Mouse (Mus musculus) embryonic facial prominence, embryonic 12.5 days (tissue): ENCODE measurements around the gene Setd1b. TPM values are rescaled to one million over a fixed set of nuclear protein-coding genes. Genes with fewer than 3 reads are reported as not detected.

ENCODE experiments used
- ATAC-seq: fragments of 200-750 bp; cut with Nextera tagmentation; 2 replicates; pipeline ENCODE4 v1.8.0; 2017; ENCODE audit not compliant: insufficient number of reproducible peaks, insufficient read depth, low FRiP score, low TSS enrichment
- H3K27ac ChIP-seq: fragments of 300-500 bp; sonication (generic); 2 replicates; pipeline ENCODE4 v1.5.1; 2016; ENCODE audit warnings: mild to moderate bottlenecking
- H3K27me3 ChIP-seq: fragments of 300-500 bp; sonication (generic); 2 replicates; pipeline ENCODE4 v1.6.1; 2016; ENCODE audit warnings: mild to moderate bottlenecking, moderate library complexity
- H3K36me3 ChIP-seq: fragments of 300-500 bp; sonication (generic); 2 replicates; pipeline ENCODE4 v1.6.1; 2016; ENCODE audit warnings: mild to moderate bottlenecking
- H3K4me1 ChIP-seq: fragments of 300-500 bp; sonication (generic); 2 replicates; pipeline ENCODE4 v1.6.1; 2016
- H3K4me2 ChIP-seq: fragments of 300-500 bp; sonication (generic); replicated peaks from 2 replicates; pipeline ENCODE4 v1.6.1; 2016; ENCODE audit warnings: mild to moderate bottlenecking, moderate library complexity
- H3K4me3 ChIP-seq: fragments of 300-500 bp; sonication (generic); 2 replicates; pipeline ENCODE4 v1.5.1; 2016; ENCODE audit warnings: mild to moderate bottlenecking
- H3K9ac ChIP-seq: fragments of 300-500 bp; sonication (generic); 2 replicates; pipeline ENCODE4 v1.6.1; 2016; ENCODE audit warnings: mild to moderate bottlenecking, moderate library complexity
- H3K9me3 ChIP-seq: fragments of 300-500 bp; sonication (generic); 2 replicates; pipeline ENCODE4 v1.6.1; 2016; ENCODE audit warnings: mild to moderate bottlenecking, moderate library complexity
- WGBS: fragments of 180-500 bp; shearing (Covaris S2); methylation state at CpG from one replicate; pipeline ENCODE4 v1.1.7; 2016; 5-methylcytosine and 5-hydroxymethylcytosine counted together
- polyA plus RNA-seq: library from polyadenylated mRNA; unstranded; fragments of >200 nt; fragmentation: Nextera tagmentation; extraction: Ambion mirVana; gene quantifications from 2 replicates; pipeline ENCODE4 v1.2.1, GENCODE M21; 2016

Gene Setd1b
- polyA plus RNA-seq, 1 experiment from 2014 or later, result 12.4 TPM

- H3K27me3 ChIP-seq, result no peaks in the 10 kb centered on the region
- H3K27ac ChIP-seq, result peak overlapping the region; percentile 24; the same call in 1 of the 2 replicates
- no peak overlapping the region for H3K4me2 ChIP-seq
- no peak overlapping the region for H3K4me3 ChIP-seq
- H3K4me1 ChIP-seq, result peaks cover 19% of the 10 kb centered on the region
- WGBS, result 54% methylated on average over 9 of the region's 9 CpGs
- H3K9me3 ChIP-seq, result no peaks in the 10 kb centered on the region
- H3K36me3 ChIP-seq, result peaks cover 20% of the 10 kb centered on the region
- no peak overlapping the region for H3K9ac ChIP-seq
- no peak; the same call in 1 of the 2 replicates for ATAC-seq
Observed at GRCm38 (mm10) chr5:123170365-123170764, 28.4 kb downstream of the Setd1b start.

GRCm38 (mm10) chr5:123171646-123172350, 29.8 kb downstream of the Setd1b start:
- Histone ChIP-seq H3K27ac (no peak overlapping the region), H3K4me1 (peaks cover 19% of the 10 kb centered on the region), H3K9me3 (no peaks in the 10 kb centered on the region), H3K4me2 (peak overlapping the region; percentile 57), H3K36me3 (peaks cover 6% of the 10 kb centered on the region), H3K4me3 (peak overlapping the region; percentile 29), H3K27me3 (no peaks in the 10 kb centered on the region), H3K9ac (no peak overlapping the region)
- ATAC-seq, result peak; percentile 54
- 9% methylated on average over 22 of the region's 22 CpGs for WGBS

- H3K27me3 ChIP-seq, result no peaks in the 10 kb centered on the region
- no peaks in the 10 kb centered on the region for H3K4me1 ChIP-seq
- H3K4me3 ChIP-seq, result no peak overlapping the region
- H3K9me3 ChIP-seq, result no peaks in the 10 kb centered on the region
- WGBS, result 88% methylated on average over 5 of the region's 5 CpGs
- no peak overlapping the region for H3K9ac ChIP-seq
- H3K27ac ChIP-seq, result no peak overlapping the region
- no peak overlapping the region for H3K4me2 ChIP-seq
- no peaks in the 10 kb centered on the region for H3K36me3 ChIP-seq
- ATAC-seq, result no peak
Observed at GRCm38 (mm10) chr5:123178792-123179191, 36.8 kb downstream of the Setd1b start.

GRCm38 (mm10) chr5:123180390-123180789, 38.4 kb downstream of the Setd1b start:
- ATAC-seq, result no peak
- 90% methylated on average over 15 of the region's 15 CpGs for WGBS
- no peaks in the 10 kb centered on the region for H3K27me3 ChIP-seq
- H3K4me3 ChIP-seq, result no peak overlapping the region
- no peaks in the 10 kb centered on the region for H3K4me1 ChIP-seq
- H3K27ac ChIP-seq, result no peak overlapping the region
- H3K9ac ChIP-seq, result no peak overlapping the region
- no peaks in the 10 kb centered on the region for H3K9me3 ChIP-seq
- no peak overlapping the region for H3K4me2 ChIP-seq
- no peaks in the 10 kb centered on the region for H3K36me3 ChIP-seq

GRCm38 (mm10) chr5:123181536-123181935, 39.5 kb downstream of the Setd1b start:
- H3K27ac ChIP-seq, result no peak overlapping the region
- H3K27me3 ChIP-seq, result no peaks in the 10 kb centered on the region
- H3K36me3 ChIP-seq, result no peaks in the 10 kb centered on the region
- WGBS, result 77% methylated on average over 6 of the region's 6 CpGs
- H3K4me3 ChIP-seq, result no peak overlapping the region
- ATAC-seq, result no peak
- no peaks in the 10 kb centered on the region for H3K4me1 ChIP-seq
- no peak overlapping the region for H3K9ac ChIP-seq
- H3K4me2 ChIP-seq, result no peak overlapping the region
- no peaks in the 10 kb centered on the region for H3K9me3 ChIP-seq

- H3K9ac ChIP-seq, result no peak within 1 kb of the TSS
- ATAC-seq, result no peak
- H3K9me3 ChIP-seq, result no peaks in the 10 kb centered on the region
- no peaks in the 10 kb centered on the region for H3K27me3 ChIP-seq
- no peak within 1 kb of the TSS for H3K4me2 ChIP-seq
- H3K4me1 ChIP-seq, result no peaks in the 10 kb centered on the region
- H3K36me3 ChIP-seq, result no peaks in the 10 kb centered on the region
- no peak within 1 kb of the TSS for H3K4me3 ChIP-seq
- no peak within 1 kb of the TSS for H3K27ac ChIP-seq
- 89% methylated on average over 10 of the region's 10 CpGs for WGBS
Observed at GRCm38 (mm10) chr5:123182651-123183050, 40.7 kb downstream of the Setd1b start, which contains the start of gene Hpd. Gene Hpd (minus strand): TSS chr5:123182727.

- H3K27me3 ChIP-seq, result no peaks in the 10 kb centered on the region
- no peak overlapping the region for H3K27ac ChIP-seq
- H3K9ac ChIP-seq, result no peak overlapping the region
- 83% methylated on average over 6 of the region's 6 CpGs for WGBS
- H3K4me1 ChIP-seq, result no peaks in the 10 kb centered on the region
- no peak for ATAC-seq
- no peaks in the 10 kb centered on the region for H3K36me3 ChIP-seq
- H3K4me2 ChIP-seq, result no peak overlapping the region
- no peak overlapping the region for H3K4me3 ChIP-seq
- no peaks in the 10 kb centered on the region for H3K9me3 ChIP-seq
Observed at GRCm38 (mm10) chr5:123185966-123186365, 44.0 kb downstream of the Setd1b start.

- Histone ChIP-seq H3K27me3 (no peaks in the 10 kb centered on the region), H3K9me3 (no peaks in the 10 kb centered on the region), H3K9ac (no peak overlapping the region), H3K36me3 (no peaks in the 10 kb centered on the region), H3K4me3 (no peak overlapping the region), H3K4me2 (no peak overlapping the region), H3K4me1 (no peaks in the 10 kb centered on the region), H3K27ac (no peak overlapping the region)
- WGBS, result 89% methylated on average over 3 of the region's 3 CpGs
- no peak for ATAC-seq
Observed at GRCm38 (mm10) chr5:123187306-123187705, 45.3 kb downstream of the Setd1b start.

GRCm38 (mm10) chr5:123190912-123191311, 48.9 kb downstream of the Setd1b start:
- no peak overlapping the region for H3K4me2 ChIP-seq
- H3K4me3 ChIP-seq, result no peak overlapping the region
- no peaks in the 10 kb centered on the region for H3K27me3 ChIP-seq
- 84% methylated on average over 3 of the region's 3 CpGs for WGBS
- no peaks in the 10 kb centered on the region for H3K4me1 ChIP-seq
- H3K36me3 ChIP-seq, result no peaks in the 10 kb centered on the region
- no peak for ATAC-seq
- H3K9ac ChIP-seq, result no peak overlapping the region
- H3K9me3 ChIP-seq, result no peaks in the 10 kb centered on the region
- no peak overlapping the region for H3K27ac ChIP-seq

- no peak overlapping the region for H3K9ac ChIP-seq
- H3K9me3 ChIP-seq, result no peaks in the 10 kb centered on the region
- WGBS, result 84% methylated on average over 6 of the region's 6 CpGs
- no peaks in the 10 kb centered on the region for H3K4me1 ChIP-seq
- no peak overlapping the region for H3K27ac ChIP-seq
- no peaks in the 10 kb centered on the region for H3K27me3 ChIP-seq
- no peak overlapping the region for H3K4me3 ChIP-seq
- H3K36me3 ChIP-seq, result no peaks in the 10 kb centered on the region
- no peak for ATAC-seq
- no peak overlapping the region for H3K4me2 ChIP-seq
Observed at GRCm38 (mm10) chr5:123191427-123191826, 49.4 kb downstream of the Setd1b start.

GRCm38 (mm10) chr5:123192606-123193150, 50.7 kb downstream of the Setd1b start:
- Histone ChIP-seq H3K27ac (no peak overlapping the region), H3K36me3 (no peaks in the 10 kb centered on the region), H3K4me2 (no peak overlapping the region), H3K9ac (no peak overlapping the region), H3K9me3 (no peaks in the 10 kb centered on the region), H3K4me1 (no peaks in the 10 kb centered on the region), H3K27me3 (no peaks in the 10 kb centered on the region), H3K4me3 (no peak overlapping the region)
- 58% methylated on average over 9 of the region's 9 CpGs for WGBS
- ATAC-seq, result no peak

- H3K4me1 ChIP-seq, result no peaks in the 10 kb centered on the region
- H3K4me2 ChIP-seq, result no peak overlapping the region
- no peaks in the 10 kb centered on the region for H3K9me3 ChIP-seq
- no peaks in the 10 kb centered on the region for H3K27me3 ChIP-seq
- no peak overlapping the region for H3K4me3 ChIP-seq
- WGBS, result 84% methylated on average over 5 of the region's 5 CpGs
- no peak overlapping the region for H3K9ac ChIP-seq
- no peak for ATAC-seq
- H3K27ac ChIP-seq, result no peak overlapping the region
- no peaks in the 10 kb centered on the region for H3K36me3 ChIP-seq
Observed at GRCm38 (mm10) chr5:123193436-123193835, 51.4 kb downstream of the Setd1b start.
